Mouse (Mus musculus) MEL (cell line): ENCODE data around the gene Atg14. TPM values are rescaled to one million over a fixed set of nuclear protein-coding genes. Genes with fewer than 3 reads are reported as not detected.
"Not testable (repeated sequence)": the region's sequence is repeated elsewhere in the genome, so short reads cannot be mapped to it uniquely, and the experiment has no call there.

Experiments used
- DNase-seq: peaks from one replicate; pipeline ENCODE4 v3.0.0; 2011; ENCODE audit warnings: low read depth, low spot score
- H3K27ac ChIP-seq: 2 replicates; pipeline ENCODE4 v1.5.1; 2012; ENCODE audit warnings: low read depth, mild to moderate bottlenecking, control low read depth, low read length, moderate library complexity; ENCODE audit not compliant: control insufficient read depth
- H3K27me3 ChIP-seq, 2 experiments: fragments of 150-350 bp in 1 of 2; sonication (generic) in 1 of 2; 2 replicates each; pipeline ENCODE4 v1.6.1; 2012; ENCODE audit warnings: low read length in 2 of 2, mild to moderate bottlenecking in 2 of 2, improper control_type of control experiment in 1 of 2, moderate library complexity in 1 of 2; ENCODE audit not compliant: insufficient read depth in 2 of 2, control insufficient read depth in 1 of 2
- H3K36me3 ChIP-seq, 2 experiments: 2 replicates each; pipeline ENCODE4 v1.6.1; 2012 to 2014; ENCODE audit warnings: low read length in 2 of 2, improper control_type of control experiment in 1 of 2, inconsistent platforms in 1 of 2, mild to moderate bottlenecking in 1 of 2; ENCODE audit not compliant: insufficient read depth in 2 of 2, control insufficient read depth in 1 of 2
- H3K4me1 ChIP-seq, 2 experiments: fragments of 150-350 bp in 1 of 2; sonication (generic) in 1 of 2; 2 replicates each; pipeline ENCODE4 v1.6.1; 2012; ENCODE audit warnings: low read length in 2 of 2, improper control_type of control experiment in 1 of 2, mild to moderate bottlenecking in 1 of 2; ENCODE audit not compliant: insufficient read depth in 2 of 2, control insufficient read depth in 1 of 2
- H3K4me3 ChIP-seq, 2 experiments: fragments of 150-350 bp in 1 of 2; sonication (generic) in 1 of 2; 2 replicates each; pipeline ENCODE4 v1.5.1; 2012; ENCODE audit warnings: low read depth in 2 of 2, low read length in 2 of 2, mild to moderate bottlenecking in 2 of 2, moderate library complexity in 2 of 2, control low read depth in 1 of 2, improper control_type of control experiment in 1 of 2; ENCODE audit not compliant: control insufficient read depth in 1 of 2, insufficient read depth in 1 of 2
- H3K79me2 ChIP-seq: 2 replicates; pipeline ENCODE4 v1.6.1; 2012; ENCODE audit warnings: mild to moderate bottlenecking, low read length, moderate library complexity; ENCODE audit not compliant: control insufficient read depth, poor library complexity, insufficient read depth
- H3K9ac ChIP-seq: 2 replicates; pipeline ENCODE4 v1.6.1; 2012; ENCODE audit warnings: low read depth, mild to moderate bottlenecking, control low read depth, low read length, moderate library complexity; ENCODE audit not compliant: control insufficient read depth, poor library complexity, severe bottlenecking
- H3K9me3 ChIP-seq: fragments of 150-350 bp; sonication (generic); replicated peaks from 2 replicates; pipeline ENCODE4 v1.6.1; 2012; ENCODE audit warnings: mild to moderate bottlenecking, low read length, improper control_type of control experiment, moderate library complexity; ENCODE audit not compliant: insufficient read depth
- CTCF ChIP-seq, 3 experiments: IDR thresholded peaks in 2 of 3; conservative IDR thresholded peaks in 1 of 3; 2 replicates each; pipeline ENCODE4 v1.5.1; 2011 to 2012; ENCODE audit warnings: low read length in 3 of 3, low read depth in 2 of 3, mild to moderate bottlenecking in 2 of 3, improper control_type of control experiment in 1 of 3, inconsistent platforms in 1 of 3, mixed read lengths in 1 of 3, moderate library complexity in 1 of 3; ENCODE audit not compliant: control insufficient read depth in 1 of 3, insufficient read depth in 1 of 3, poor library complexity in 1 of 3, severe bottlenecking in 1 of 3
- ELF1 ChIP-seq: IDR thresholded peaks from 2 replicates; pipeline ENCODE4 v1.6.1; 2014; ENCODE audit warnings: low read depth, mild to moderate bottlenecking, inconsistent platforms, low read length, improper control_type of control experiment, moderate library complexity
- EP300 ChIP-seq, 2 experiments: IDR thresholded peaks; 2 replicates each; pipeline ENCODE4 v1.6.1; 2011; ENCODE audit warnings: improper control_type of control experiment in 2 of 2, low read length in 2 of 2, low read depth in 1 of 2, mild to moderate bottlenecking in 1 of 2
- HCFC1 ChIP-seq: IDR thresholded peaks from 2 replicates; pipeline ENCODE4 v1.6.1; 2012; ENCODE audit warnings: low read depth, mild to moderate bottlenecking, inconsistent platforms, low read length, improper control_type of control experiment, moderate library complexity
- MAX ChIP-seq: IDR thresholded peaks from 2 replicates; pipeline ENCODE4 v1.6.1; 2011; ENCODE audit warnings: low read length, improper control_type of control experiment
- MEF2A ChIP-seq: IDR thresholded peaks from 2 replicates; pipeline ENCODE4 v1.6.1; 2014; ENCODE audit warnings: low read depth, mild to moderate bottlenecking, inconsistent platforms, low read length, improper control_type of control experiment; ENCODE audit not compliant: poor library complexity, insufficient replicate concordance, severe bottlenecking; ENCODE audit errors: extremely low read depth
- NRF1 ChIP-seq: IDR thresholded peaks from 2 replicates; pipeline ENCODE4 v1.6.1; 2014; ENCODE audit warnings: low read depth, mild to moderate bottlenecking, inconsistent platforms, low read length, improper control_type of control experiment, moderate library complexity; ENCODE audit not compliant: poor library complexity, insufficient read depth, severe bottlenecking
- RAD21 ChIP-seq: IDR thresholded peaks from 2 replicates; pipeline ENCODE4 v1.6.1; 2011; ENCODE audit warnings: mild to moderate bottlenecking, low read depth, low read length, improper control_type of control experiment
- RCOR1 ChIP-seq: IDR thresholded peaks from 2 replicates; pipeline ENCODE4 v1.6.1; 2012; ENCODE audit warnings: low read depth, mild to moderate bottlenecking, inconsistent platforms, low read length, improper control_type of control experiment
- SIN3A ChIP-seq: IDR thresholded peaks from 2 replicates; pipeline ENCODE4 v1.6.1; 2012; ENCODE audit warnings: low read length, improper control_type of control experiment, inconsistent platforms
- SMC3 ChIP-seq: IDR thresholded peaks from 2 replicates; pipeline ENCODE4 v1.6.1; 2011; ENCODE audit warnings: low read depth, low read length, improper control_type of control experiment
- USF1 ChIP-seq: IDR thresholded peaks from 2 replicates; pipeline ENCODE4 v1.6.1; 2014; ENCODE audit warnings: low read depth, mild to moderate bottlenecking, inconsistent platforms, low read length, improper control_type of control experiment, moderate library complexity
- ZKSCAN1 ChIP-seq: IDR thresholded peaks from 2 replicates; pipeline ENCODE4 v1.6.1; 2012; ENCODE audit warnings: low read depth, mild to moderate bottlenecking, inconsistent platforms, low read length, improper control_type of control experiment, moderate library complexity
- ZMIZ1 ChIP-seq: IDR thresholded peaks from 2 replicates; pipeline ENCODE4 v1.6.1; 2012; ENCODE audit warnings: low read depth, mild to moderate bottlenecking, inconsistent platforms, low read length, improper control_type of control experiment, moderate library complexity
- polyA plus RNA-seq, 2 experiments: library from polyadenylated mRNA; stranded (reverse) in 1 of 2; unstranded in 1 of 2; fragments of >175 nt in 1 of 2; fragments of >200 nt in 1 of 2; gene quantifications; 2 replicates each; pipeline versions ENCODE4 v1.2.1 to v1.2.4; 2012; ENCODE audit warnings: low replicate concordance in 2 of 2, low read depth in 1 of 2; ENCODE audit not compliant: insufficient read length in 2 of 2, insufficient read depth in 1 of 2, missing spikeins in 1 of 2
- total RNA-seq: library from RNA; depleted of rRNA; stranded (reverse); fragments of 300-350 nt; gene quantifications from 2 replicates; pipeline ENCODE4 v1.2.3, GENCODE M21; 2012

Gene Atg14
- total and polyA plus RNA-seq, 3 experiments, result 3.1 to 5.7 TPM; not detected in 1

DNA sequence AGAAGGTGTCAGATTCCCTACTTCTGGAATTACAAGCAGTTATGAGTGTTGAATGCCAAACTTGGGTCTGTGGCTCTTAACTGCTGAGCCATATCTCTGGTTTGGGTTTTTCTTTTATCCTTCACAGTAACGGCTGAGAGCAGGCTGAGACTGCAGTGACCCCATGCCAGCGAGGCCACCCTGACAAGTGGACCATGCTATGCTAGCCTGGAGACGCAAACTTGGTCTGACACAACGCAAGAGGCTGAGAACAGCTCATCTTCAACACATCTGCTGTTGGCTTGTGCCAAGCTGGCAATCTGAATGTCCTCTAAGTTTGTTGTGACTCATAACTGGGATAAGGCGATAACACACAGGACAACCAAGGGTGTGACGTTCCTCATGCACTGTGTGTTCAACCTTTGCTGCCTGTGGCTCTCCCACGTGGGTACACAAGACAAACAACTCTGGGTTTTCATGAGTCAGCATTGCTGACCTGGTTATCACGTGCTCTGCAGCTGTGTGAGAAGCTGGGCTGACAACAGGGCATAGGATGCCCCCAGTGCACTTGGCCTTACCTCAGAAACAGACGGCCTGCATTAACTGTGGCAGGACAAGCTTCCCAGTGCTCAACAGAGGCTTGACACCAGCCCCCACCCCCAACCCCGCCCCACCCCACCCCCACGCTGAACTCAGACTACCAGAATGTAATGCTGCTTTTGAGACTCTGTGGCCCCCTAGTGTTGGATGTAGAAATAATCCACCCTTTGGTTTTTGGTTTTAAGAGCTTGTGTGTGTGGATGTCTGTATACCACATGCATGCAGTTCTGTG lies 36.9 kb downstream of the Atg14 start (continued):
- TF ChIP-seq USF1 (peak; percentile 84), EP300 (IDR thresholded peaks at IDR 0.05; ENCODE audit: low read depth in 1 of 2, low read length in 2 of 2) (peak; percentile 38 to 48; a peak in 2 of 4 replicates), MAX (peak; percentile 88)

DNA sequence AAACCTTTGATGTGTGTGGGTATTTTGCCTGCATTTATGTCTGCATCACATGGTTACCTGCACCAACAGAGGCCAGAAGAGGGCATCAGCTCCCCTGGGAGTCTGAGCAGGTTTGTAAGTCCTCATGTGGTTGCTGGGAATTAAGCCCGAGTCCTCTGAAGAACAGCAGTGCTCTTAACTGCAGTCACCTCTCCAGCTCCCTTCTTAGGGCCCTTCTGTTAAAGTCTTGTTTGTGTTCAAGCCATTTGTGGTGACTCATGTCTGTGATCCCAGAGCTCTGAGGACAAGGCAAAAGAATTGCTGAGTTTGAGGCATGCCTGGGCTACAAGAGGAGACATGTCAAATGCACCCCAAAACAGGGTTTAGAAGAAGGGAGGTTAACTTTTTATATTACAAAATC lies 38.0 kb downstream of the Atg14 start:
- TF ChIP-seq CTCF (IDR thresholded peaks at IDR 0.05 in 2 of 3, conservative IDR thresholded peaks at IDR 0.05 in 1 of 3; ENCODE audit: control insufficient read depth in 1 of 3, insufficient read depth in 1 of 3, low read depth in 2 of 3, low read length in 3 of 3, poor library complexity in 1 of 3, severe bottlenecking in 1 of 3) (peak in 2 of 3 experiments; percentile 21 to 34; a peak in 2 of 6 replicates), HCFC1 (no peak), SIN3A (no peak), ZKSCAN1 (no peak), SMC3 (0 out of 2 replicates have a peak, but pooled peaks have one; percentile 3)
- no peak overlapping the region for H3K4me3 ChIP-seq
- H3K9me3 ChIP-seq, result no peaks in the 10 kb centered on the region
- peaks cover 5 to 22% of the 10 kb centered on the region in 2 experiments for H3K4me1 ChIP-seq
- peaks cover 0 to 14% of the 10 kb centered on the region in 2 experiments; a peak in 2 of 4 replicates for H3K36me3 ChIP-seq
- H3K9ac ChIP-seq, result no peak overlapping the region
- no peak overlapping the region for H3K27ac ChIP-seq
- H3K27me3 ChIP-seq, result no peaks in the 10 kb centered on the region
- H3K79me2 ChIP-seq, result no peaks in the 10 kb centered on the region
- no peak for DNase-seq

DNA sequence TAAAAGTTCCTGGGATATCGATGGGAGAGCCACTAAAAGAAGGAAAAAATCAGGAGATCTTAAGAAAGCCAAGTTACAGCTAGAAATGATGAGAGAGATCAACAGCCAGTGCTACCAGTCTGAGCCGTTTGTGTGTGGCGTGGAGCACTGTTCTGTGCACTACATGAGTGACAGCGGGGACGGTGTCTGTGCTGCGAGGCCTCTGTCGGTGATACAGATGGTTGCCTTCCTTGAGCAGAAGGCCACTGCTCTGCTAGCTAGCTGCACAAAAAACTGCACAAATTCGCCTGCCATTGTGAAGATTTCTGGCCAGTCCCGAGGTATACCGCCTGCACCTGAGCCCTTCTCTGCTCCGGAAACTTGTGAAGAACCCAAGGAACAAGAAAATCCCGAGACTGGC lies 40.9 kb downstream of the Atg14 start:
- H3K36me3 ChIP-seq, result peaks cover 1 to 18% of the 10 kb centered on the region in 2 experiments; a peak in 3 of 4 replicates
- not testable (repeated sequence) for DNase-seq, H3K27me3 ChIP-seq, H3K9me3 ChIP-seq, H3K9ac ChIP-seq, H3K79me2 ChIP-seq, H3K27ac ChIP-seq, H3K4me3 ChIP-seq
- H3K4me1 ChIP-seq, result peaks cover 5 to 22% of the 10 kb centered on the region in 2 experiments

DNA sequence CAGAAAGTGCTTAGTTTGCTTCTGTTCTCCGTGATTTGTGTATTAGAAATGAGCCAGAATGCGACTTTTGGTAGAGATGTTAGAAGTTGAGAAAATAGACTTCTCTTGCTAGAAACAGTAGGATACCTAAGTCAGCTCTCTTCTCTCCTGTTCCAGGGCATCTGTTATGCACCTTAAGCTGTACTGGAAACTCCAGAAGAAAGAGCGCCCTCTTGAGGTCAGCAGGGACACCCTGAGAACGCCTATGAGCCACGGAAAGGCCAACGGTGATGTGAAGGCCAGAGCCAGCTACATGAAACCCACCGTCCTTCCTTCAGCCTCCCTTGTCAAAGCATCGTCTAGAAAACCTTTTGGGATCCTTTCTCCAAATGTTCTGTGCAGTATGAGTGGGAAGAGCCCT lies 41.4 kb downstream of the Atg14 start:
- Histone ChIP-seq H3K27me3 (no peaks in the 10 kb centered on the region), H3K79me2 (peaks cover 3% of the 10 kb centered on the region; the same call in 1 of the 2 replicates), H3K9me3 (no peaks in the 10 kb centered on the region), H3K4me3 (no peak overlapping the region), H3K36me3 (peaks cover 1 to 18% of the 10 kb centered on the region in 2 experiments; a peak in 3 of 4 replicates), H3K9ac (no peak overlapping the region), H3K4me1 (peaks cover 2 to 16% of the 10 kb centered on the region in 2 experiments), H3K27ac (no peak overlapping the region)
- TF ChIP-seq RAD21 (peak; percentile 44), SMC3 (peak; percentile 54), SIN3A (no peak), CTCF (IDR thresholded peaks at IDR 0.05 in 2 of 3, conservative IDR thresholded peaks at IDR 0.05 in 1 of 3; ENCODE audit: control insufficient read depth in 1 of 3, insufficient read depth in 1 of 3, low read depth in 2 of 3, low read length in 3 of 3, poor library complexity in 1 of 3, severe bottlenecking in 1 of 3) (peak; percentile 71 to 80 (median 72)), NRF1 (no peak), MEF2A (no peak), ZMIZ1 (no peak), ELF1 (no peak), EP300 (IDR thresholded peaks at IDR 0.05; ENCODE audit: low read depth in 1 of 2, low read length in 2 of 2) (no peak), RCOR1 (no peak)
- DNase-seq, result peak; percentile 73
